Mouse (Mus musculus) retina, adult 2 months (tissue): ENCODE data around the gene Sesn1.
"Not testable (repeated sequence)": the region's sequence is repeated elsewhere in the genome, so short reads cannot be mapped to it uniquely, and the experiment has no call there.

Experiments used
- DNase-seq: peaks from one replicate; pipeline ENCODE4 v3.0.0-alpha.2; 2012; ENCODE audit warnings: low read depth, low spot score

Gene Sesn1

GRCm38 (mm10) chr10:41822573-41823281 lies 13.0 kb downstream of the Sesn1 start:
- DNase-seq: no peak

- DNase-seq: not testable (repeated sequence)
Measured at GRCm38 (mm10) chr10:41823282-41823675, 13.5 kb downstream of the Sesn1 start.

DNA sequence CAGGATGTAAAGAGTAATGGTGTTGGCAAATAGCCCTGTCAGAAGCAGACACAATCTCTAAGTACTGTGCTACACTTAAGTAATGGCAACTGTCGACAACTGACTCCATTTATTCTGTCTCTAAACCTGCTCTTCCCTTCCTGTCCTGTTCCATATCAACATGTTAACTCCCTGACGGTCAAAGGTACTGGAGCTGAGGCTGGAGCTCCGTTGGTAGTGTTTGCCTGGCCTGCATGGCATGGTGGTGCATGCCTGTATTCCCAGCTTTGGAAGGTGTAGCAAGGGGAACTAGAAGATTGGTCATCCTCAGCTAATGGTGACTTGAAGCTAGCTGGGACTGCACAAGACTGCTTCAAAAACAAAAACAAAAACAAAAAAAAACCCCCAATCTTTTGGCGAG lies 14.2 kb downstream of the Sesn1 start:
- no peak for DNase-seq

DNA sequence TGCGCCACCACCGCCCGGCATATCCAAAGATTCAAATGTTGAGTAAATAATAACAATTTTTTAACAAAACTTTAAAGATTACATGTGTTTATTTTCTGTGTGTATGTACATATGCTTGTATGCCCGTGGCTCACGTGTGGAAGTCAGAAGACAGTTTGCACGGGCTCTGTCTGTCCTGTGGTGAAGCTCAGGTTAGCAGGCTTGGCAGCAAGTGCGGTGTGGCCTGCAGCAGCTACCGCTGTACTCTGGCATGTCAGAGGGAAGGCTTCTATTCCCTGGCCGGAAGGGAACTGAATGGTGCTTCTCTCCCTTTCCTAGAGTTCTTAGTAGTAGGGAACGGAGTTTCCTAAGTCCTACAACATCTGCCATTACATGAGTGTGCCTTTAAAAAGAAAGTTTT lies 15.3 kb downstream of the Sesn1 start:
- DNase-seq: no peak

- no peak for DNase-seq
Measured at GRCm38 (mm10) chr10:41825996-41826395, 16.3 kb downstream of the Sesn1 start.

GRCm38 (mm10) chr10:41826526-41827116 lies 16.9 kb downstream of the Sesn1 start:
- no peak for DNase-seq

- DNase-seq: no peak
Measured at GRCm38 (mm10) chr10:41827784-41828183, 18.0 kb downstream of the Sesn1 start.

- no peak for DNase-seq
Measured at GRCm38 (mm10) chr10:41829191-41829590, 19.5 kb downstream of the Sesn1 start.

DNA sequence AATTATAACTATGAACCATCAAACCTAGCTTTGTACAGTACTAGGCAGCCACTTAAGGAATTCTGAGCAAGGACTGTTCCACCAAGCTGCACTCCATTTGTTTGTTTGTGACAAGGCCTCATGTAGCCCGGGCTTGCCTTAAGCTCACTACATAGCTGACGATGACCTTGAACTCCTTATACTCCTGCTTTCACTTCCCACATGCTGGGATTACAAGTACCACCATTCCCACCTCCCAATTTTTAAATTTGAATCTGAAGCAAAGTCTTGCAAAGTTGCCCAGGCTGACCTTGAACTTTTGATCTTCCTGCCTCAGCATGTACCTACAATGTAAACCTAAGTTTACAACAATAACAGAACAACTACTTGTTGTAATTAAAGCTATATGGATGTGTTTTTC lies 20.2 kb downstream of the Sesn1 start:
- no peak for DNase-seq

DNA sequence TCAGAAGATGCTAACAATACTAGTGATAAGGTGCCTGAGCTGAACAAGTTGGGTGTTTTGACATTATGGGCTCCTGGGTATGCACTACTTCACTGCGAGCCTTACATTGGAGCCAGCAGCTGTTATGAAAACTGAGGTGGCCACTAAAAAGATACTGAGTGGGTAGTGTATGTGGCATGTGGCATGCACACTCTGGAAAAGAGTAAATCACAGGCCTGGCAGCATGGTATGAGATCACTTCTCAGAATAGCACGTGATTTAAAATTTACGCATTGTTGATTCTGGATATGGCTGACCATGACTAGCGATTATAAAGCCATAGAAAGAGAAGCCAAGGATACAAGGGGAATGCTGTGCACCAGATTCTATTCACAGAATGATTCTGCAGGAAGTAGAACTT lies 20.7 kb downstream of the Sesn1 start:
- no peak for DNase-seq

GRCm38 (mm10) chr10:41830851-41831522 lies 21.3 kb downstream of the Sesn1 start:
- DNase-seq: peak; percentile 44

GRCm38 (mm10) chr10:41832191-41832590 lies 22.5 kb downstream of the Sesn1 start:
- DNase-seq: no peak

DNA sequence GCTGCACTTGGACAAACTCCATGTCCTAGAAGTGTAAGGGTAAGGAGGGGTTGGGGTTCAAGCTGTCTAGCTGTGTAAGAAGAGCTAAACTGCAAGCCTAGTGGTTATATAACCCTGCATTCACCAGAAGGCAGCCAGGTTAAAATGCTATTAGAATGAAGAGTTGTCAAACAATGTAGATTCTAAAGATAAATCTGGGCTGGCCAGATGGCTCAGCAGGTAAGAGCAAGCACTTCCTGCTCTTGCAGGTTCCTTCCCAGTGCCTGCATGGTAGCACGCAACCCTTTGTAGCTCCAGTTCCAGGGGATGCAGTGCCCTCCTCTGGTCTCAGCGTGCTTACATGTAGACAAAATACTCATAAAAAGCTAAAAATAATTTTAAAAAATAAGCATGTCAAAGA lies 24.4 kb downstream of the Sesn1 start:
- no peak for DNase-seq

GRCm38 (mm10) chr10:41838911-41839310 lies 29.2 kb downstream of the Sesn1 start:
- DNase-seq: no peak

DNA sequence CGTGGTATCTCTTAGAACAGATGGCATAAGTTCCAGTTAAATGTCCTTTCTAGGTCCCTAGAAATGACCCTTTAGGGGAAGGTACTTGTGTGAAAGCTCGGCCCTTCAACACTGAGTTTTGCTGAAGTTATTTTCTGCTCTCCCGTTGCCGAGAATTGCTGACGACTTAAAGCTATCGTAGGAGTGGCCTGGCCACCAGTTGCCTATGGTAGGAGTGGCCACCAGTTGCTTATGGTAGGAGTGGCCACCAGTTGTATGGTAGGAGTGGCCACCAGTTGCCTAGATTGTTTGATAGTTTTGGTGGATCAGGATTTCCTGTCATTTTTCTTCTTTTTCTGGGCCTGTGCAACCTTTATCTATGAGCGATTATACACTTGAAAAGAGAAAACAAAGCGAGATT lies 38.0 kb downstream of the Sesn1 start:
- no peak for DNase-seq

DNA sequence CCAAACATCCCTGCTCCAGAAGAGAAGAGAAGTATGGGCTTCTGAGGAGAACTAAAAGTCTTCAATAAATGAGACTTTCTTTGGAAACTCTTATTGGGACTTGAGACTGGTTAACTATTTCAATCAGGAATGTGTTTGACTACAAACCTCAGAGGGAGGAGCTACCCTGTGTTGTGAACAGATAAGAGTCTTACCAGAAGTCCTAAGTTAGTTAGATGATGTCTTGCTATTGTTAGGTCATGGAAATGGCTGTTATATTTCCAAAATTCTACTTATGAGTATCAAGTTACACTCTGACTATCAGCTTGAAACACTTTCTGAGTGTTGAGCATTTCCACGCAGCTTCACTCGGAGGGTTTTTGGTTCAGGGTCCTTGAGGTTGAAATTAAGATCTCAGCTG lies 39.0 kb downstream of the Sesn1 start:
- no peak for DNase-seq

GRCm38 (mm10) chr10:41859820-41860219 lies 50.1 kb downstream of the Sesn1 start:
- DNase-seq: no peak

- no peak for DNase-seq
Measured at GRCm38 (mm10) chr10:41860275-41860688, 50.5 kb downstream of the Sesn1 start.

- DNase-seq: no peak
Measured at GRCm38 (mm10) chr10:41863053-41863452, 53.3 kb downstream of the Sesn1 start.

DNA sequence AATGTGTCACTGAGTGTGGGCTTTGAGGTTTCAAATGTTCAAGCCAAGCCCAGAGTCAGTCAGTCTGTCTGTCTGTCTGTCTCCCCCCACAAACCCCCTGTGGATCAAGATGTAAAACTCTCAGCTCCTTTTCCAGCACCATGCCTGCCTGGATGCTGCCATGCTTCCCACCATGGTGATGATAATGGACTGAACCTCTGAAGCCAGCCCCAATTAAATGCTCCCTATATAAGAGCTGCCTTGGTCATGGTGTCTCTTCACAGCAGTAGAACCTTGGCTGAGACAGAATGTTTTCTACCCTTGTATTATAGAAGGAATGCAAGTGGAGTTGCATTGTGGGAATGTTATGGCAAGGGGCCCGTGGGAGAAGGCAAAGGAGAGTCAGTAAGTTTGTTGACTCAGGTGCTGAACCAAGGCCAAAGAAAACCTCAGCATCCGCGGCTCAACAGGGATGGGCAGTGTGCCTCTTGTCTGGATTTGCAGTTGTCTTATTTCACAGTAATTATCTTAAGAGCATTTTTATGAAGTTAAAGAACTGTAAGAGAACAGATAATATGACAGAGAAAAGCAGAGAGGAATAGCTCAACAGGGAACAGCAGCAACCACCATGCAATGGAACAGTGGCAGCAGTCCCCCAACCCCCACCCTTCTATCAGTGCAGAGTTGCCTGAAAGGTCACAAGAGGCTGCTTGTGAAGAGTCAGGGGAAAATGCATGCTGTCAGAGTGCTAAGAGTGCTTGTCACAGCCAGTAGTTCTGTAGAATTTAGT lies 56.5 kb downstream of the Sesn1 start:
- DNase-seq: no peak

GRCm38 (mm10) chr10:41866838-41867154 lies 57.1 kb downstream of the Sesn1 start:
- DNase-seq: no peak

DNA sequence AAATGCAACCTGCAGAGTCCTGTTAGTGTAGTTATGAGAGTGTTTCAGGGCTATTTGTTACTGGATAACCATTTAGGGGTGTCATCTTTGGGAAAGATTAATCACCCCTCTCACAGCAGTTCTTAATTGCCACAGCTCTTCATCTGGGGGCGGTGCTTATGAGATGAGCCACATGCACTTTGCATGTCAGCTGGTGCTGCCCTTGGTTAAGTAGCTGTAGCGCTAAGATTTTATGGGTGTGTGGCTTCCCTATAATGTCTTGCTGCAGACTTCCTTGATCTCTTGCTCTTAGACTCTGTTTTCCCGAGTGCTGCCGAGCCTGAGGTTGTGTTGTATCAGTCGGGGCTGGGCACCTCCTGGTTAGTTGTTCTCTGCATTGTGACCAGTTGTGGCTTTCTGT lies 58.2 kb downstream of the Sesn1 start:
- no peak for DNase-seq
